Mouse (Mus musculus): Measurements from ENCODE around the gene Cip2a. TPM values are rescaled to one million over a fixed set of nuclear protein-coding genes. Genes with fewer than 3 reads are reported as not detected.

The Cip2a gene
- polyA plus RNA-seq, 1 experiment from 2014 or later = 7.3 TPM

DNA sequence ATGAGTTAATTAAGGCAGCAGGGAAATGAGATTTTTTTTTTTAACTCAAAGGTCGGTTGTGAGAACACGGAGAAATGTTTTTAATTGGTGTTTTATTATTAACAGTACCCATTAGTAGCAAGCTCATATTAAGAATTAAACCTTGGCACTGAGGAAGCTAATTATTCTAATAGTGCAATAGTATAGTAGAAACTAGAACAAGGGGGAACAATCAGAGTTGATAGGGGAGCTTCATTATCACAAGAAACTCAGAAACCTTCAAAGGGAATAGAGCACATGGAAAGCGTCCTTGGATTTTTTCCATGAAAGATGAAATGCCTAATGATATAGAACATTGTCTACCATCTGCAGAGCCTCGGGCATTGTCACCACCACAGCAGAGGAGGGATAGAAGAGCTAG, 41.9 kb downstream of the Cip2a start:
- H3K36me3 ChIP-seq = no peaks in the 10 kb centered on the region
- H3K4me3 ChIP-seq = no peak overlapping the region
- H3K27ac ChIP-seq (replicated peaks) = no peak overlapping the region
- no peak overlapping the region for H3K9ac ChIP-seq
- H3K4me2 ChIP-seq = no peak overlapping the region
- WGBS = 69% methylated on average over 4 of the region's 4 CpGs
- H3K4me1 ChIP-seq (replicated peaks) = no peaks in the 10 kb centered on the region
- peak; percentile 48; the same call in 1 of the 2 replicates for ATAC-seq (ENCODE audit: low FRiP score, low read depth)
- no peaks in the 10 kb centered on the region for H3K9me3 ChIP-seq
- no peaks in the 10 kb centered on the region for H3K27me3 ChIP-seq

DNA sequence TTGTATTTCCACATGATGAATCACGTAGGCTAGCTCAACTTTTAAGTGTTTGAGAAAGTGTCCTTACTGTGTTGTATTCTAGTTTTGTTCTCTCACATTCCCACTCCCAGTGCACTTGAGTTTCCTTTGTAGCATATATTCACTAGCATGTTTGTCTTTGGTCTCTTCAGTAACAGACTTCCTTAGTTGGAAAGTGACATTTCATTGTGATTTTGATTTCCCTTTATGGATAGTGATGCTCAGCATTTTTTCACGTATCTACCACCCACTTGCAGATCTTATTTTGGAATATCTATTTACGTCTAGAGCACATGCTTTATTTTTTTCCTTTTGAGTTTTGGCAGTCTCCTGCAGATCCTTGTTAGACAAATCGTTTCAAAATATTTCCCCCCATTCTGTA, 43.8 kb downstream of the Cip2a start:
- ATAC-seq (ENCODE audit: low FRiP score, low read depth) = no peak
- no peaks in the 10 kb centered on the region for H3K9me3 ChIP-seq
- H3K27ac ChIP-seq (replicated peaks) = no peak overlapping the region
- H3K9ac ChIP-seq = no peak overlapping the region
- WGBS = 81% methylated on average over 4 of the region's 4 CpGs
- H3K4me2 ChIP-seq = no peak overlapping the region
- H3K27me3 ChIP-seq = no peaks in the 10 kb centered on the region
- H3K36me3 ChIP-seq = no peaks in the 10 kb centered on the region
- no peak overlapping the region for H3K4me3 ChIP-seq
- no peaks in the 10 kb centered on the region for H3K4me1 ChIP-seq (replicated peaks)

DNA sequence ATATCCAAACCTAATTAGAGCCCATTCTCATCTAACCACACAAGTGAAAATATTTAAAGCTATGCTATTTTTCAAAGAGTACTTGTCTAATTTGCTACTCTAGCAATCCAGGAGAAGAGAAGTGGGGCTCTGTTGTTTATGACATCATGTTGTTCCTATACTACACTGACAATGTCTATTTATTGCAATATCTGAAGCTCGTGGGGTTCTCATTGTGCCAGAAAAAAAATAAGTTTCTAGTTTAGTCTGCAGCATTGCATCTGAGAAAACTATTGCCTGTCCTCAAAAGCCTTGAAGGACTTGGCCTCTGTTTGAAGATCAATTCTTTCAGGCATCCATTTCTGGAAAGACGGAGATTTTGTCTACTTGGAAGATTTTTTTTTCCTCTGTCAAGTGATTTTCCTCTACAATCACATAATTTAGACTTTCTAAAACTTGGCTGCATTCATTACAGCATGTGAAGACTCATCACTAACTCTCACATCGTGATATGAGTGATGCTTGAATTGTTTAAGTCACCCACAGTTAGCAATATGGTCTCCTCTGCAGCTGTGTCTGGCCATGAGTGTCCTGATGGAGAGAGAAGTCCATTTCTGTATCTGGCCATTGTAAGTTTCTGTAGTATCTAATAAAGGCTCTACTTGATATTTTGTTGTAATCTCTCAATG, 46.7 kb downstream of the Cip2a start:
- Histone ChIP-seq H3K9me3 (no peaks in the 10 kb centered on the region), H3K9ac (no peak overlapping the region), H3K4me2 (no peak overlapping the region), H3K36me3 (no peaks in the 10 kb centered on the region), H3K27me3 (no peaks in the 10 kb centered on the region), H3K27ac (replicated peaks) (no peak overlapping the region), H3K4me1 (replicated peaks) (no peaks in the 10 kb centered on the region), H3K4me3 (no peak overlapping the region)
- no peak for ATAC-seq (ENCODE audit: low FRiP score, low read depth)
- whole genome bisulfite sequencing = 89% methylated on average over 3 of the region's 3 CpGs

DNA sequence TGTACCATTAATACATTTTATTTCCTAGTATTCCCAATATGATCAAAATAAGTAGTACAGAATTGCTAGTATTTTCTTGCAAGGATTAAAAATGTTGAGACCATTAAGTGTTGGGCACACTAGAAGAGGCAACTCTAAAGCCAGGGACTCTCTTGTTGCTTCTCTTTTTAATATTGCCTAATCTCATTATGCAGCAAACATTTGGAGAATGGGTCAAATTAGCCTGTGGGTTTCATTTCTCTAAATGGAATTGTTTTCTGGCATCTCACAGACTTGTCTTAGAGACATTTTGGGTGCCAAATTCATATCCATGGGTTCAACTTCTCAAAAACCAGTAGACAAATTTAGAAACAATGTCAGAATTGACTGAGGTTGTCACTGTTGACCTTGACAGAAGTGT, 55.2 kb downstream of the Cip2a start:
- Histone ChIP-seq H3K36me3 (no peaks in the 10 kb centered on the region), H3K9ac (no peak overlapping the region), H3K27me3 (no peaks in the 10 kb centered on the region), H3K4me3 (no peak overlapping the region), H3K4me1 (replicated peaks) (no peaks in the 10 kb centered on the region), H3K9me3 (no peaks in the 10 kb centered on the region), H3K4me2 (no peak overlapping the region), H3K27ac (replicated peaks) (no peak overlapping the region)
- ATAC-seq (ENCODE audit: low FRiP score, low read depth) = no peak

DNA sequence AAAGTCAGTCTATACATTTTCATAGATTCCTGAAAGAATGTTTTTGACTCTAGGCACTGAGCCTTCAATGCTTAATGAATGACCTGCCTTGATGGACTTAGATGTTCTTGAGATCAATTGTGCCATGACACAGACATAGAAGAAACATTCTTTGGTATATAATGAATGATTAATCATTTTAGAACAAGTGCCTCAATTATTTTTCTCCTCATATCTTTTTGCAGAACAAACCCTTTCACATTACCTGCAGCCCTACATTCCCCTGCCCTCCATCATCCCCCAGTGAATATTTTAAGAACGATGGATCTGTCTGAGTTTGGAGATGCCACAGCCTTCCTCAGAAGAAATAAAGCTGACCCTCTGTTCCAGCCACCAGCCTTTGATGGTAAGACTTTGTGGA, 63.2 kb downstream of the Cip2a start, which contains the start of gene Myh15:
Myh15 (plus strand) TSS at position 301 of the 400 bp plus-strand sequence.
- ATAC-seq (ENCODE audit: low FRiP score, low read depth) = no peak
- Histone ChIP-seq H3K27me3 (no peaks in the 10 kb centered on the region), H3K27ac (replicated peaks) (no peak within 1 kb of the TSS), H3K36me3 (no peaks in the 10 kb centered on the region), H3K4me1 (replicated peaks) (no peaks in the 10 kb centered on the region), H3K4me3 (no peak within 1 kb of the TSS), H3K9ac (no peak within 1 kb of the TSS), H3K9me3 (no peaks in the 10 kb centered on the region), H3K4me2 (no peak within 1 kb of the TSS)
- WGBS = 83% methylated on average over 1 of the region's 1 CpGs

Other genes starting within 250 kb of the Cip2a start
- gene Trat1, start 222.2 kb upstream of the Cip2a start, polyA plus RNA-seq (2015; fragmentation: Nextera tagmentation; extraction: Ambion mirVana) = 0.03 and 0.08 TPM in 2 replicates
- not detected in 2 replicates for gene Retnlb, start 177.3 kb upstream of the Cip2a start, polyA plus RNA-seq (2015; fragmentation: Nextera tagmentation; extraction: Ambion mirVana)
- gene Retnla, start 151.6 kb upstream of the Cip2a start, polyA plus RNA-seq (2015; fragmentation: Nextera tagmentation; extraction: Ambion mirVana) = not detected in 2 replicates
- 0.83 TPM in 1 of 2 replicates, not detected in the other for gene Retnlg, start 121.6 kb upstream of the Cip2a start, polyA plus RNA-seq (2015; fragmentation: Nextera tagmentation; extraction: Ambion mirVana)
- 53.4 and 55.8 TPM in 2 replicates for gene Dzip3, start within 50 bp of the Cip2a start, polyA plus RNA-seq (2015; fragmentation: Nextera tagmentation; extraction: Ambion mirVana)
- 0.08 and 0.09 TPM in 2 replicates for gene Myh15, start 63.3 kb downstream of the Cip2a start, polyA plus RNA-seq (2015; fragmentation: Nextera tagmentation; extraction: Ambion mirVana)